Mouse (Mus musculus): ENCODE data around the gene Atp6v1e2. TPM values are rescaled to one million over a fixed set of nuclear protein-coding genes. Genes with fewer than 3 reads are reported as not detected.

The Atp6v1e2 gene
- polyA plus RNA-seq, 1 experiment from 2014 or later, result not detected

DNA sequence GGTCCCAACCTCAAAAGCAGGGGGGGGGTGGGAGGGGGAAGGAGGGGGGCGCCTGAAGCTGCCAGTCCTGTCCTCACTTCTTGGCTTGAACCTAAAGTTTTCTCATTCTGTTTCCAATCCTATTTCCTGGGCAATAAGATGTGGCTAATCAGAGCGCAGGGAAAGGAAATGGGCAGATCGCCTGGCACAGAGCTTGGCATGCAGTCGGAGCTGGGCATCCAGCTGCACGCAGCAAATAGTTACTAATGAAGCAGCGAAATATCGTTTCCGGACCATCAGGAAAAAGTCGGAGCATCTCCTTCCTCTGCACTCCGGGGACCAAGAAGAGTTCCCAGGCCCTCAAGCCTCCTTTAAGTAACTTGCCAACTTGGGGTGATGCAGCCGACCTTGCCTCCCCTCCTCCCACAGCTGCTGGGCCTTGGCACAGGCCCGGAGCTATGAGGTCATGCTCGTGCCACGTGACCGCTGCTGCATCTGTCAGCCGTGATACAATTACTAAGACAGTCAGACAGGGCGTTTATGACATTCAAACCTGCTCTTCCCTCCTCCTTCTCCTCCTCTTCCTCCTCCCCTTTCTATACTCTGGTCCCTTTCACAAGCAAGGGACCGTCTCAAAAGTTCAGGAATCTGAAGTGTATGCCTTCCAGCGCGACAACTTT, 10.1 kb downstream of the Atp6v1e2 start:
- peaks cover 15% of the 10 kb centered on the region for H3K4me1 ChIP-seq
- peak overlapping the region; percentile 61 for H3K4me2 ChIP-seq
- H3K27me3 ChIP-seq, result no peaks in the 10 kb centered on the region; the same call in none of the 2 replicates
- H3K27ac ChIP-seq, result peak overlapping the region; percentile 52
- ATAC-seq (ENCODE audit: borderline replicate concordance, extremely low read depth, low FRiP score, low TSS enrichment), result peak; percentile 91
- H3K9me3 ChIP-seq, result no peaks in the 10 kb centered on the region
- peak overlapping the region; percentile 38 for H3K4me3 ChIP-seq
- peak overlapping the region; percentile 1 for H3K9ac ChIP-seq
- H3K36me3 ChIP-seq, result no peaks in the 10 kb centered on the region
- WGBS, result 3% methylated on average over 20 of the region's 20 CpGs

DNA sequence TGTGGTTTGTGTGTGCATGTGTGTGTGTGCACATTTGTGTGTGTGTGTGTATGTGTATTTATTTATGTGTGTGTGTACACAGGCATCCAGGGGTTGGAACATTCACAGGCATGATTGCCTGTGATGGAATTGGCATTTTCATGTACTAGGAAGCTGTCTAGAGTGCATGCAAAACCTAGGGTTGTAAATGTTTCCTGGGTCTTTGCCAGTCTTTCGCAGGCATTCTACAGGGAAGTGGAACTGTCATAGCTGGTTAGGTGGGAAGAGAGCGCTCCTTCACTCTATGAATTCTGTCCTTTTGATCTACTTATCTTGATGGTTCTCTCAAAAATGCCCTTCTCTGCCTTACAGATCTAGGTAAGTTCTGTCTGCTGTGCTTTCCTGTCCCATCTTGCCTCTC, 10.6 kb downstream of the Atp6v1e2 start:
- Histone ChIP-seq H3K4me2 (peak overlapping the region; percentile 61), H3K9ac (no peak overlapping the region), H3K4me3 (no peak overlapping the region; the same call in 1 of the 2 replicates), H3K4me1 (peaks cover 15% of the 10 kb centered on the region), H3K27me3 (no peaks in the 10 kb centered on the region; the same call in none of the 2 replicates), H3K9me3 (no peaks in the 10 kb centered on the region), H3K36me3 (no peaks in the 10 kb centered on the region), H3K27ac (0 out of 2 replicates have a peak overlapping the region, but pooled peaks have one; percentile 52)
- WGBS, result 31% methylated on average over 2 of the region's 2 CpGs
- no peak for ATAC-seq (ENCODE audit: borderline replicate concordance, extremely low read depth, low FRiP score, low TSS enrichment)

DNA sequence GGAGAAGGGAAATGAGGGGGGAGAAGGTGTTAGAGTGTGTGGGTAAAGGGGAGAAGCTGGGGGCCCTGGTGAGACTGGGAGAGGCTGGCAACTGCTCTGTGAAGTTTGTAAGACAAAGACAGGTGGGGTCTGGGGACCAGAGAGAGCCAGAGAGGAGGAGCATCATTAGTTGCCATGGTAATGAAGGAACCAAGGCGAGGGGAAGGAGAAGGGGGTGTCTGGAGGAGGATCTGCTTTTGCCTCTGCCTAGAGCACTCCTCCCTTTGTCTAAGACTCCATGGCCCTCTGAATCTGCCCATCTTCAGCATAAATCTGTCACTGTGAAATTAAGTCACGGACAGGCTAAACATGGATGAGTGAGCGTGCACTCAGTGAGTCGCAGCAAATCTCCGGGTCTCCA, 14.8 kb downstream of the Atp6v1e2 start:
- peaks cover 19% of the 10 kb centered on the region for H3K4me1 ChIP-seq
- H3K4me3 ChIP-seq, result no peak overlapping the region
- WGBS, result 47% methylated on average over 5 of the region's 5 CpGs
- no peak for ATAC-seq (ENCODE audit: borderline replicate concordance, extremely low read depth, low FRiP score, low TSS enrichment)
- H3K9me3 ChIP-seq, result no peaks in the 10 kb centered on the region
- no peak overlapping the region for H3K4me2 ChIP-seq
- no peaks in the 10 kb centered on the region for H3K36me3 ChIP-seq
- no peak overlapping the region for H3K9ac ChIP-seq
- no peak overlapping the region for H3K27ac ChIP-seq
- no peaks in the 10 kb centered on the region; the same call in none of the 2 replicates for H3K27me3 ChIP-seq

DNA sequence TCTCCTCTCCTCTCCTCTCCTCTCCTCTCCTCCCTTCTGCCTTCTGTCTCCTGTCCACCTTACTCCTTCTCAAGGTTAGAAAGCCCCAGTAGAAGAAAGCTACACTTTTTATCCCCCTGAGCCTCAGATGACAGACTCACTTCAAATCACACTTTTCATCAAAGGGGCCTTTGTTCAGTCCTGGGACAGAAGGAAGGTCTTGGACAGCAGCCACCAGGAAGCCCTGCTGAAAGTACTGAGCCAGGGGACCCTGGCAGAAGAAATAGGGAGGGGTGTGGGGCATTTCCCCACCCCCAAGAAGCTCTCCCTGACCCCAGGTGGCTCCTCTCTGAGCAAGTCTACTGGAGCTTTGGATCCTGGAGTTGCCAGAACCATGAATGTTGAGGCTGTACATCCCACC, 17.7 kb downstream of the Atp6v1e2 start:
- peak overlapping the region; percentile 61 for H3K27ac ChIP-seq
- no peaks in the 10 kb centered on the region; the same call in 1 of the 2 replicates for H3K27me3 ChIP-seq
- peaks cover 8% of the 10 kb centered on the region; the same call in 1 of the 2 replicates for H3K4me1 ChIP-seq
- no peaks in the 10 kb centered on the region for H3K36me3 ChIP-seq
- ATAC-seq (ENCODE audit: borderline replicate concordance, extremely low read depth, low FRiP score, low TSS enrichment), result no peak
- no peak overlapping the region for H3K4me3 ChIP-seq
- H3K4me2 ChIP-seq, result no peak overlapping the region
- H3K9ac ChIP-seq, result no peak overlapping the region
- H3K9me3 ChIP-seq, result no peaks in the 10 kb centered on the region

DNA sequence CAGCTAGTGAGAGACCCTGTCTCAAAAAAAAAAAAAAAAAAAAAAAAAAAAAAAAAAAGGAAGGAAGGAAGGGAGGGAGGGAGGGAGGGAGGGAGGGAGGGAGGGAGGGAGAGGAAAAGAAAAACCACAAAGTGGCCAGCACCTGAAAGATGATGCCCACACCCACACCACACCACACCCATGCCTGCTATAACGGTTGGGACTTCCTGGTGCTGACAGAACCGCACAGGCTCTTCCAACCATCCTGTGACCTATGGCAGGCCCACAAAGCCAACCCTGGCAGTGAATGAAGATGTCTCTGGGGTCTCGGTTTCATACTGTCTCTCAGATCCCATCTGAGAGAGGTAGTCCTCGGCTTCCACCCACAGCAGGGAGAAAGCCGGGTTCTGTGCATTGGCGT, 18.3 kb downstream of the Atp6v1e2 start:
- peaks cover 8% of the 10 kb centered on the region; the same call in 1 of the 2 replicates for H3K4me1 ChIP-seq
- H3K9ac ChIP-seq, result no peak overlapping the region
- no peak overlapping the region for H3K4me2 ChIP-seq
- H3K27me3 ChIP-seq, result no peaks in the 10 kb centered on the region; the same call in 1 of the 2 replicates
- H3K27ac ChIP-seq, result peak overlapping the region; percentile 61
- no peaks in the 10 kb centered on the region for H3K36me3 ChIP-seq
- no peak for ATAC-seq (ENCODE audit: borderline replicate concordance, extremely low read depth, low FRiP score, low TSS enrichment)
- no peak overlapping the region for H3K4me3 ChIP-seq
- no peaks in the 10 kb centered on the region for H3K9me3 ChIP-seq
- 65% methylated on average over 6 of the region's 6 CpGs for WGBS

DNA sequence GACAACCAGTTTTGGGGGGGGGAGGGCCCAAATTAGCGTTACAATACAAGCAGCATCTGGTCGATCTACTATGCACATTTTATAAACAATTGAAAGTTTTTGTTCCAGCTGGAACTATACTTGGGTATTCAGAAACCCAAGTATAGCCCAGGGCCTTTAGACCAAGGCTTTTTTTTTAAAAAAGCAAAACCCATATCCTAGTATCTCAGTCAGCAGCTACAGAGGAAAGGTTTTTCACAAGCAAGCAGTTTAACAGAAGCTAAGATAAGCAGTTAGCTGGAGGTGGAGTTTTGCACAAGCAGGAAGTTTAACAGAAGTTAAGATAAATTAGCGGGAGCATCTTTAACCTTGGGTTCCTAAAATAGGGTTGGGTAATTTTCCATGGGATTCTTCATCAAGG, 20.9 kb downstream of the Atp6v1e2 start:
- Histone ChIP-seq H3K4me1 (peaks cover 8% of the 10 kb centered on the region; the same call in 1 of the 2 replicates), H3K4me2 (no peak overlapping the region), H3K4me3 (no peak overlapping the region), H3K36me3 (no peaks in the 10 kb centered on the region), H3K27me3 (no peaks in the 10 kb centered on the region), H3K27ac (no peak overlapping the region), H3K9me3 (no peaks in the 10 kb centered on the region), H3K9ac (no peak overlapping the region)
- no peak for ATAC-seq (ENCODE audit: borderline replicate concordance, extremely low read depth, low FRiP score, low TSS enrichment)
- WGBS, result 78% methylated on average over 3 of the region's 3 CpGs

DNA sequence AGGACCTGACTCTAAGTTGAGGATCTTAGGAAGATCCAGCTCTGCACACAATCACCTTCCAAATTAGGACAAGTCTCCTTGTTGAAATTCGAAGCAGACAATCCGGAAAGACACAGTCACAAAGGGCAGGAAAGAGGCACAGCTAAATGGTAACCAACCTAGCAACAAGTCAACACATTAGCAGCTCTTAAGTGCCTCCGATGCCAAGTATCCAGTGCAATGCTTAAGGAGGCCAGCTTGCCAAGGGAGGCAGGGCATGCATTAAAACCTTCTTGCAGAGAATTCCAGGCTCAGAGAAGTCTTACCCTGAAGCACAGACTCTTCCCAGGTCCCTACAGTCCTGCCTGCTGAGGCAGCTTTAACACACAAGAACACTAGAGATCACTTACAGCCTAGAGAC, 23.0 kb downstream of the Atp6v1e2 start:
- no peak overlapping the region for H3K9ac ChIP-seq
- H3K4me1 ChIP-seq, result 0 out of 2 replicates have a peak, but pooled peaks cover 3% of the 10 kb centered on the region
- H3K27ac ChIP-seq, result no peak overlapping the region
- no peaks in the 10 kb centered on the region for H3K27me3 ChIP-seq
- no peak overlapping the region for H3K4me2 ChIP-seq
- WGBS, result 68% methylated on average over 3 of the region's 3 CpGs
- no peak for ATAC-seq (ENCODE audit: borderline replicate concordance, extremely low read depth, low FRiP score, low TSS enrichment)
- no peaks in the 10 kb centered on the region for H3K9me3 ChIP-seq
- H3K4me3 ChIP-seq, result no peak overlapping the region
- no peaks in the 10 kb centered on the region for H3K36me3 ChIP-seq

DNA sequence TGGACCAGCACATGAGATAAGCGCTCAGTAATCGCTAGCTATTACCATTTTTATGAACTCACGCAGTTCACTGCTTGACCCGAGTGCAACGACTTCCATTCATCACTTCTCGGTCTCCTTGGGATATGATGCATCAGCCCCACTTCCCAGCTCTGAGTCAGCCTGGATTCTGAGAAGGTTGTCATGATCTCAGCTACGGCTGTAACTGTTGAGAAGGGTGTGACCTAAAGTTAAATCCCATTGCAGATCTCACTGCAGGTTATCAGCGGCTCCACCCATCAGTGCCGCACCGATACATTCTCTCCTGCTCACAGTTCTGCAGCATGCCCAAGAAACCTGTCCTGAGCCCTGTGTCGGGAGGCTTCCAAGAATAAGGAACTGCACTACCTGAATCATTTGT, 28.0 kb downstream of the Atp6v1e2 start:
- 62% methylated on average over 11 of the region's 11 CpGs for WGBS

DNA sequence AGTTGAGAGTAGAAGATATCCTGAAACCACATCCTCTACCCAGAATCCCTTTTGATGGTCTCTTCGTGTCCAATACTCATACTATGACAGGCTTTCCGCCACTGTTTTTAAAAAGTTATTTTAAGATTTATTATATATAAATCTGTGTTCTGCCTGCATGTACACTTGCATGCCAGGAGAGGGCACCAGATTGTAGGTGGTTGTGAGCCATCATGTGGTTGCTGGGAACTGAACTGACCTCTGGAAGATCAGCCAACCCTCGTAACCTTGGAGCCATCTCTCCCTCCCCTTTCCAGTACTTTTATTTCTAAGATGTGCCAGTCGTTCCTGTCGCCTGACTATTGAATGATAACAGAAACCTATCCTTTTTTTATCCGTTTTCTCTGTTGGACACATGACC, 28.9 kb downstream of the Atp6v1e2 start:
- H3K9ac ChIP-seq, result no peak overlapping the region
- H3K9me3 ChIP-seq, result no peaks in the 10 kb centered on the region
- no peaks in the 10 kb centered on the region for H3K4me1 ChIP-seq
- no peak for ATAC-seq (ENCODE audit: borderline replicate concordance, extremely low read depth, low FRiP score, low TSS enrichment)
- H3K27ac ChIP-seq, result no peak overlapping the region
- no peak overlapping the region for H3K4me3 ChIP-seq
- 67% methylated on average over 6 of the region's 6 CpGs for WGBS
- no peaks in the 10 kb centered on the region for H3K36me3 ChIP-seq
- no peak overlapping the region for H3K4me2 ChIP-seq
- no peaks in the 10 kb centered on the region for H3K27me3 ChIP-seq

More for the DNA sequence above, 28.0 kb downstream of the Atp6v1e2 start:
- H3K27ac ChIP-seq, result no peak overlapping the region
- H3K4me1 ChIP-seq, result no peaks in the 10 kb centered on the region
- H3K27me3 ChIP-seq, result no peaks in the 10 kb centered on the region
- ATAC-seq (ENCODE audit: borderline replicate concordance, extremely low read depth, low FRiP score, low TSS enrichment), result no peak
- H3K4me2 ChIP-seq, result no peak overlapping the region
- no peak overlapping the region for H3K9ac ChIP-seq
- no peaks in the 10 kb centered on the region for H3K36me3 ChIP-seq
- H3K4me3 ChIP-seq, result no peak overlapping the region
- H3K9me3 ChIP-seq, result no peaks in the 10 kb centered on the region

DNA sequence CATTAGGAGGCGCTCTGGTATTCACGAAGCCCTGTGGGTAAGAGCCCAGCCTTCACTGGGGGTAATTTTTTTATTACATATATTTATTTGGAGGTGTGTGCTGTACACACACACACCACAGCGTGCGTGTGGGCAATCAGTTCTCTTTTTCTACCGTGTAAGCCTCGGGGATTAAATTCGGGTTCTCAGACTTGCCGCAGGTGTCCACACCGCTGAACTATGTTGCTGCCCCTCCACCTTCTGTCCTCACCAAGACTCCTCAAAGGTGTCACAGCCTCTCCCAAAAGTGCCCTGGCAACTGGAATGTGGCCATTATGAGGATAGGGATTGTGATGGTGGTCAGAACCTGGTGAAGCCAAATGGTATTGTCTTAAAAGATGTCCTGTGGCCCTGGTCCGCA, 30.6 kb downstream of the Atp6v1e2 start, which contains the start of gene Tmem247:
Gene Tmem247, plus strand, starts transcription at position 301 of the 400 bp plus-strand sequence.
- Histone ChIP-seq H3K9ac (no peak within 1 kb of the TSS), H3K4me3 (no peak within 1 kb of the TSS), H3K27ac (no peak within 1 kb of the TSS), H3K4me2 (no peak within 1 kb of the TSS), H3K27me3 (no peaks in the 10 kb centered on the region), H3K4me1 (no peaks in the 10 kb centered on the region), H3K36me3 (no peaks in the 10 kb centered on the region), H3K9me3 (no peaks in the 10 kb centered on the region)
- no peak for ATAC-seq (ENCODE audit: borderline replicate concordance, extremely low read depth, low FRiP score, low TSS enrichment)
- 90% methylated on average over 10 of the region's 10 CpGs for WGBS

DNA sequence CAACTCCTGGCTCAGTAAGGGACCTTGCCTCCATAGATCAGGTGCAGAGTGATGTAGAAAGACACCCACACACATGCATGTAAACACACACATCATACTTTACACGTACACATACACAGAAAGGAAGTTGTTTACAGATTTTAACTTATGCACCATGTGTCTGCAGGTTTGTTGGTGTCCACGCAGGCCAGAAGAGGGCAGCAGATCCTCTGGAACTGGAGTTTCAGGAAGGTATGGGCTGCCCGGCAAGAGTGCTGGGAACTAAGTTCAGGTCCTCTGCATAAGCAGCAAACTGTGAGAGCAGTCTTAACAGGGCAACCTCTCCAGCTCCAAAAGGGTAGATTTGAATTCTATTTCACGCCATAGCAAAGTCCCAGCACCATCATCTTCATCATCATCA, 32.2 kb downstream of the Atp6v1e2 start:
- Histone ChIP-seq H3K27ac (no peak overlapping the region), H3K4me1 (no peaks in the 10 kb centered on the region), H3K27me3 (no peaks in the 10 kb centered on the region), H3K4me3 (no peak overlapping the region), H3K36me3 (no peaks in the 10 kb centered on the region), H3K4me2 (no peak overlapping the region), H3K9me3 (no peaks in the 10 kb centered on the region), H3K9ac (no peak overlapping the region)
- WGBS, result 75% methylated on average over 4 of the region's 4 CpGs
- no peak for ATAC-seq (ENCODE audit: borderline replicate concordance, extremely low read depth, low FRiP score, low TSS enrichment)

DNA sequence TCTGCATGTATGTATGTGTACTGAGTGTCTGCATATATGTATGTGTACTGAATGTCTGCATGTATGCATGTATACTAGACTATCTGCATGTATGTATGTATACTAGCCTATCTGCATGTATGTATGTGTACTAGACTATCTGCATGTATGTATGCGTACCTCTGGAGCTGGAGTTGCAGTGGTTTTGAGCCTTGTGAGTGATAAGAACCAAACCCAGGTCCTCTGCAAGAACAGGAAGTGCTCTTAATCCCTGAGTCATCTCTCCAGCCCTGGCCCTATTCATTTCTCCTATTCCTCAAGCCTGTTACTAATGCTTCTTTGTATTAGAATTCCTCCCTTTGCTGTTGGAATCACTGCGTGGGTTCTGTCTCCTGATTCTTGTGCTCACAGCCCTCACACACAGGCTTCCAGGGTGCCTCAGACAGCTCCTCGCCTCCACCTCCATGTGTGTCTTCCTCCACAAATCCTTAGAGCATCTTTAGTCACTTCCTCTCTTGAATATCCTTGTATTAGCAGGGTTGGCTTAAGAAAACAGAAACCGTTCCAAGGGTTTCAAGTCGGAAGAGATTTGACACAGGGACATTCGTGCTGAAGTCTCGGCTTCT, 34.6 kb downstream of the Atp6v1e2 start:
- Histone ChIP-seq H3K4me2 (no peak overlapping the region), H3K27ac (no peak overlapping the region), H3K4me1 (no peaks in the 10 kb centered on the region), H3K27me3 (no peaks in the 10 kb centered on the region), H3K9me3 (no peaks in the 10 kb centered on the region), H3K36me3 (no peaks in the 10 kb centered on the region), H3K9ac (no peak overlapping the region), H3K4me3 (no peak overlapping the region)
- 73% methylated on average over 7 of the region's 7 CpGs for WGBS
- no peak for ATAC-seq (ENCODE audit: borderline replicate concordance, extremely low read depth, low FRiP score, low TSS enrichment)
